Comparison of ENCODE assay signal across 7 mouse cellular contexts in genomic region chr4:9027798-9028404, GRCm38 (mm10).
DNase-seq lines count a peak whose midpoint lies in the region; ATAC-seq lines count a peak whose summit lies in the region.

No protein-coding gene starts in this region.

- no peaks in the 10 kb centered on the region for H3K9me3 ChIP-seq in limb, embryonic 10.5 days (replicated peaks)
- no peaks in the 10 kb centered on the region for H3K9me3 ChIP-seq in midbrain, embryonic 12.5 days

- no peaks in the 10 kb centered on the region for H3K36me3 ChIP-seq in limb, embryonic 10.5 days
- no peaks in the 10 kb centered on the region for H3K36me3 ChIP-seq in midbrain, embryonic 12.5 days

- peak overlapping the region; percentile 78 for H3K4me2 ChIP-seq in midbrain, embryonic 12.5 days (replicated peaks)

- peaks cover 3% of the 10 kb centered on the region; the same call in 1 of the 2 replicates for H3K27me3 ChIP-seq in limb, embryonic 10.5 days (ENCODE audit: low read depth, poor library complexity, severe bottlenecking)
- H3K27me3 ChIP-seq in midbrain, embryonic 12.5 days: no peaks in the 10 kb centered on the region

- H3K27ac ChIP-seq in limb, embryonic 10.5 days: peak overlapping the region; percentile 82
- H3K27ac ChIP-seq in midbrain, embryonic 12.5 days (replicated peaks): peak overlapping the region; percentile 79

- H3K4me3 ChIP-seq in limb, embryonic 10.5 days: peak overlapping the region; percentile 56
- peak overlapping the region; percentile 44 for H3K4me3 ChIP-seq in midbrain, embryonic 12.5 days

- peak overlapping the region; percentile 62 for H3K9ac ChIP-seq in midbrain, embryonic 12.5 days (replicated peaks)

- H3K4me1 ChIP-seq in limb, embryonic 10.5 days: peaks cover 41% of the 10 kb centered on the region
- peaks cover 26% of the 10 kb centered on the region for H3K4me1 ChIP-seq in midbrain, embryonic 12.5 days

- peak; percentile 89 for DNase-seq in adrenal gland, adult 2 months
- DNase-seq in embryo, embryonic 11.5 days (ENCODE audit: low read depth, low spot score): peak; percentile 78
- DNase-seq in heart, adult 11 months: peak; percentile 97
- DNase-seq in kidney, adult 18-20 months: peak; percentile 87
- DNase-seq in limb, embryonic 10.5 days (ENCODE audit: low spot score): peak; percentile 92
- DNase-seq in skeletal muscle tissue, adult 2 months (ENCODE audit: low read depth, low spot score): peak; percentile 62

- ATAC-seq in midbrain, embryonic 12.5 days (ENCODE audit: low FRiP score, low read depth): peak; percentile 86

- under 1% methylated on average over 30 of the region's 30 CpGs for WGBS in limb, embryonic 10.5 days
- WGBS in midbrain, embryonic 12.5 days: under 1% methylated on average over 30 of the region's 30 CpGs

Comparison
In these comparisons a context has a peak if more than half of its experiments do, and no peak if none do; other contexts are left out.
1. Peak in every context shown above with its lines: DNase-seq, ATAC-seq, H3K4me3 ChIP-seq and H3K27ac ChIP-seq.